Mouse (Mus musculus): ENCODE measurements at regions not wholly inside any gene's neighbourhood (a gene's known extent, or its start where the extent isn't known, plus 50 kb on each side); places are given as distances from the start of the nearest gene placed in this dataset.

DNA sequence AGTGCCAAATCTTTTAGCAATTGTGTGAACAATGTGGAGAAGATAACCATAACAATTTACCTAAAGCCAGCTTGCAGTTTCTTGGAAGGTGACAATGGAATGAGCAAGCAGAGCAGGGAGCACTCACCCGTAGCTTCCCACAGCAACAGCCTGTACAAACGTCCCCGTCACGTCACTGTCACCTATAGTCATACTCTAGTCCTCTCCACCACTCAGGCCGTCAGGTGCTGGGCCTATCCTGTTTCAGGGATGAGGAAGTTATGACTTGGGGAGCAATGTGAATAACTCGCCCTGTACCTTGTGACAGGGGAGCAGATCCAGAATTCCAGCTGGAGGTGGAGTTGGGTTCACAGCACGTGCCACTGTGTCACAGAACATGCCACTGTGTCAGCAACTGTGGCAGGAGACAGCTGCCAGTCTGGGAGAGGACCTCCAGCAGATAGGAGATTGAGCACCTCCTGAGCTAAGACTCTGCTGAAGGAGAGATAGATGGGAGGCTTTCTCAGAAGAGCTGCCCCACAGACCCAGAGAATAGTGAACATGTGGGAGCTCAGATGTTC, 73.4 kb upstream of the Egln3 start:
- DNase-seq (ENCODE audit: low read depth, low spot score), result no peak

DNA sequence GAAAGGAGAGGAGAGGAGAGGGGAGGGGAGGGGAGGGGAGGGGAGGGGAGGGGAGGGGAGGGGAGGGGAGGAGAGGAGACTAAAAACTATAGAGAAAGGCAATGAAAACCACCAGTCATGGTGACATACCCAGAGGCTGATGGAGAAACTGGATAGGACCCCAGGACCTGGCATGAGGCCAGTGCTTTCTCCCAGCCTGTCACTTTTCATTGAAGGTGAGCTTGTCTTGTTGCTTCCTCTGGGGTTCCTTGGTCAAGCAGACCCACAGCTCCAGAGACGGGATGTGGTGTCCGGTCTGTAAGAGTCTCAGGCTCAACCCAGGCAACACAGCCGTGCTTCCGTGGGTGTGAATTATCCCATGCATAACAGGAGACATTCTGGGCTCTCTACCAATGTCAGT, 69.8 kb upstream of the Egln3 start:
- no peak for DNase-seq (ENCODE audit: low read depth, low spot score)

DNA sequence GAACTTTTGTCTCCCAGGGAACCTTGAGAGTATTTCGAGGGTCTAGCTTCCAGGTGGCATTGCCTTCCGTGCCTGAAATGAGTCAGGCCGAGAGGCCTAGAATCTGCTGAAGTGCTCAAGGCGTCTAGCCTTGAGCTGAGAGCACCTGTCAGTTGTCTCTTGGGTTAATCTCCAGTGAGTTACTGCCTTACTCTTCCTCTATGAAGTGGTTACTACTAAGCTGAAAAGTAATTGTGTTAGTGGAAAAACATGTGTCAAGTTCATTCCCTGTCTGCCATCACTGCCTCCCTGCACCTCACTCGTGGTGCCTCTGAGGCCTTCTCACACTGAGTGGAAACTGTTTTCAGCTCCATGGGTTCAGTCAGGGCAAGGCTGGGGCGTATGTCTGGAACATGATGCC, 69.0 kb upstream of the Egln3 start:
- DNase-seq (ENCODE audit: low read depth, low spot score), result no peak

DNA sequence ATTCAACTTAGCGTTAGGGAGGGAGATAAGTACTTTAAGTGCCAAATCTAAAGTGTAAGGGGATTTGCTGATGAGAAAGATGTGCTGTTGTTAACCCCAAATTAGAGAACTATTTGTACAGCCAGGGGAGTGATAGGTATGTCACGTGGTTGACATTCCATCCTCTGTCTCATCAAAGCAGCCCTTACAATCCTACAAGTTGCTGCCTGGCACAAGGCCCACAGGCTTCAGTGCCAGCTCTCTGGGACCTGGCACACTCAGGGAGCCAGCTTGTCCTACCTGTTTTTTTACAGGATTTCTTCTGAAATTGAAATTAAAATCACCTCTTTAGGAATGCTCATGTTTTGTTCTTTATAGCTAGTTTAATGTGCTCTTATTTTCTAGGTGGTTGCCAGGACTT, 68.6 kb upstream of the Egln3 start:
- no peak for DNase-seq (ENCODE audit: low read depth, low spot score)

GRCm38 (mm10) chr12:54265852-54266251, 62.2 kb upstream of the Egln3 start:
- DNase-seq (ENCODE audit: low read depth, low spot score), result no peak

DNA sequence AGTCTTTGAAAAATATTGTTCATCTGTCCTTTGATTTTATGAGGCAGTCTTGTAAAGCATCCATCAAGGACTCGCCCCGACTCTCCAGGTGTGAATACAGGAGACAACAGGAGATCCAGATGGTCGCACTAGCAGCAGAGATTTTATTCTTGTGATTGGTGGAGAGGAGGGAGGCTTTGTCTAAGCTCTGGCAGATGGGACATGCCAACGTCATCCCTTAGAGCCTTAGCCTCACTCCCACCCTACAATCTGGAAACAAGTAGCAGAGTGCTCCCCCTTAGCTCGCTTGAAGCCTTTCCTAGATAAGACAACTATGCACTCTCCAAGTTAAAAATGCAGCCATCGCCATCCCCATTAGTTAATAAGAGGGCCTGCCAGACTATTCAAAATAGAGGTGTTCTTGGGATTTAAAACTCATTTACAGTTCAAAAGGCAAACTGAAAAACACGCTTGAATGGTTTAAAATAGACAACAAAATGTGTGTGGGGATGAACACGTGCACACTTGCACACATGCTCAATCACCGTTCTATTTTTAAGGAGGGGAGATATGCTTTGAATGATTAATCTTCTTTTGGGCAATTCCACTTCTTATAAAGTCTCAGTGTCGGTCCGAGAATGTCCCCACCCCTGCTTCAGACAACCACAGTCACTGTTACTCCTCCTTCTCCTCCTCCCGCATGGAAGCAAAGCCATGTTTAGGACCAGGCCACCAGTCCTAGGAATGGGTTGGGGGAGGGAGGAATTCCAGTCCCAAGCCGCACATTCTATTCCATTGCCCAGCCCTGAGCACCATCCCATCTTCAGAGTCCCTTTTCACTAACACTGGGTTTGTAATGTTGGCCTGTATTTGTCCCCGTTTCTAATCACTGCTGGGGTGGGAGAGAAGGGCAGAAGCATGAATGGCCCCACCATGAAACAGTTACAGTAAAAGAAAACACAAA, 61.5 kb upstream of the Egln3 start:
- DNase-seq (ENCODE audit: low read depth, low spot score), result no peak

- DNase-seq (ENCODE audit: low read depth, low spot score), result no peak
Measured at GRCm38 (mm10) chr12:54264418-54264733, 60.7 kb upstream of the Egln3 start.

DNA sequence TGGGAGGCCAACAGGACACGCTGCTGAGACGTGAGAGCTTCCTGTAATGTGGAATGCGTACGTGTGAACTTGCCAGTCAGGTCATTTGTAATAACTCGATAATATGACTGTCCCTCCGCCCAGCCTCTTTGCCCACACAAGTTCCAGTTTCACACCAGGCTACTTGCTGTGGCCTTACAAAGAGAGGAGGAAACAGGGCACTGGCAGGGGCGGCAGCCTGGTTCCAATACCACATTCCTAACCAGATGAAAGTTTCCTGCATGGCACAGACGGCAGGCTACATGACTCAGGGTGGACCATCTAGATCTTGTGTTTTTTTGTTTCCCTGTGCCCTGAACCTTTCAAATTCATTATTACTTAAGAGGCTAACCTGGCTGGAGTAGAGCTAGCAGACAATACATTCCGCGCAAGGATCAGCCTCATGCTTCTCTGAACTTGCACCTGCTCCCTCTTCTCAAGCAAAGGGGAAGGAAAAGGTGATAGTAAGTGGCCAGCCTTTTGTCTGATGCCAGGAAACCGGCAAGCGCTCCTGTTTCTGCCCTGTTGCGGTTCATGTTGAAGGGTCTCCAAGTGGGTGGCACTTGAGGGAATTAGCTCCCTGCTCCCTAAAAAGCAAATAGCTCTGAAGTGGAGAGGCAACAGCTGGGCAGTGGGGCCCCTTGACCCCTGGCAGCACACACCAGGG, 60.2 kb upstream of the Egln3 start:
- no peak for DNase-seq (ENCODE audit: low read depth, low spot score)

- DNase-seq (ENCODE audit: low read depth, low spot score), result no peak
Measured at GRCm38 (mm10) chr12:54262236-54263005, 58.8 kb upstream of the Egln3 start.

- DNase-seq (ENCODE audit: low read depth, low spot score), result no peak
Measured at GRCm38 (mm10) chr12:54261426-54261825, 57.8 kb upstream of the Egln3 start.

DNA sequence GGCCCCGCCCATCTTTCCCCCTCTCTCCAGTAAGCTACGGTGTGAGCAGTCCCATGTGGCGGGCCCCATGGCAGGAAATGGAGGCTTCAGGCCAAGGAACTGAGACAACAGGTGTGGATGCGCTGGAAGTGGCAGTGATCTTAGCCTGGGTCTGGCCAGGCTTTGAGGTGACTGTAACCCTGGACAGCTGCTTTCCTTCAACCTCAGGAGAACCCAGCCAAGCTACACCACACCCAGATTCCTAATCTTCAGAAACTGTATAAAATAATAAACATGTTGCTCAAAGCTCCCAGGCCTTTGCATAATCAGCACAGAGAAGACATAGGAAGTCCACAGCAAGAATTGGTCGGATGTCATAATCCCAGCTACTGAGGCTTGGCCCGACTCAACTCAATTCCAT, 56.8 kb upstream of the Egln3 start:
- no peak for DNase-seq (ENCODE audit: low read depth, low spot score)

GRCm38 (mm10) chr12:54257776-54258433, 54.2 kb upstream of the Egln3 start:
- no peak for DNase-seq (ENCODE audit: low read depth, low spot score)

DNA sequence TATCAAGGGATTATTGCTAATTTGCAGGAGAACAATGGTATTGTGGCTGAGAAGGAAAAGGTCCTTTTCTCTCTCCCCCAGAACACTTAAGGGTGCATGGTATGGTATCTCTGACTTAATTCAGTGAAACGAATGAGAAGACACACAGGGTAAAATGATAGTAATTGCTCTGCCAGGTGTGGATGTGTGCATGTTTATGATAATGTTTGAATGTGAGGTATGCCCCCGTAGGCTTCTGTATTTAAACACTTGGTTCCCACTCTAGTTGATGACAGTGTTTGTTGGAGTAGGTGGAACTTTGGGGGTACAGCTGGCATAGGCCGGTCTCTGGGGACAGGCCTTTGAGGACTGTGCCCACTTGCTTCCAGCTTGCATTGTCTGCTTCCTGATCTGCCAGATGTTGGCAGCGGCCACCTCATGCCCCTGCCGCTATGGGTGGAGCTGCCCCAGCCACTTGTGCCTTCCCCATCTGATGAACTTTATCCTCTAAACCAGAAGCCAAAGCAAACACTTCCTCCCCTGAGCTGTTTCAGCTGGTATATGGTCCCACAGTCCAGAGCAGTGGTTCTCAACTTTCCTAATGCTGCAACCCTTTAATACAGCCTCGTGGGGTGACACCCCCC, 53.0 kb upstream of the Egln3 start:
- DNase-seq (ENCODE audit: low read depth, low spot score), result no peak
